In genomic region chr8:56706941-56707706, GRCm38 (mm10) we compare ENCODE assay signal across 8 mouse cellular contexts.
A peak's percentile ranks its signal among the peaks of the same experiment; 100 is the strongest.
DNase-seq lines count a peak whose midpoint lies in the region; ATAC-seq lines count a peak whose summit lies in the region.

No protein-coding gene starts in this region.

- H3K9ac ChIP-seq in hindbrain, embryonic 16.5 days (ENCODE audit: low read depth, low read length): peak overlapping the region; percentile 38; the same call in 1 of the 2 replicates
- H3K9ac ChIP-seq in midbrain, embryonic 15.5 days: no peak overlapping the region

- DNase-seq in cerebellum, postnatal 10 days: peak; percentile 42 to 47
- DNase-seq in cerebellum, adult 11-12 months: no peak
- peak; percentile 28 for DNase-seq in embryo, embryonic 9.5 days (ENCODE audit: extremely low spot score)
- no peak for DNase-seq in kidney, adult 18-20 months
- no peak for DNase-seq in testis, postnatal 10 days (ENCODE audit: low spot score)

- no peak overlapping the region for H3K4me3 ChIP-seq in hindbrain, embryonic 16.5 days (ENCODE audit: low read length)
- peak overlapping the region; percentile 7 for H3K4me3 ChIP-seq in midbrain, embryonic 15.5 days

- H3K9me3 ChIP-seq in hindbrain, embryonic 16.5 days (ENCODE audit: control insufficient read depth, low read length): no peaks in the 10 kb centered on the region
- H3K9me3 ChIP-seq in midbrain, embryonic 15.5 days: no peaks in the 10 kb centered on the region

- no peaks in the 10 kb centered on the region for H3K36me3 ChIP-seq in hindbrain, embryonic 16.5 days (ENCODE audit: control insufficient read depth, insufficient read depth, low read length)
- no peaks in the 10 kb centered on the region for H3K36me3 ChIP-seq in midbrain, embryonic 15.5 days (replicated peaks)

- peak overlapping the region; percentile 50 for H3K4me2 ChIP-seq in hindbrain, embryonic 16.5 days (ENCODE audit: low read length)
- peak overlapping the region; percentile 38 for H3K4me2 ChIP-seq in midbrain, embryonic 15.5 days

- 17% methylated on average over 14 of the region's 14 CpGs for WGBS in hindbrain, embryonic 16.5 days
- 6% methylated on average over 14 of the region's 14 CpGs for WGBS in midbrain, embryonic 15.5 days

- peaks cover 6% of the 10 kb centered on the region; the same call in 1 of the 2 replicates for H3K4me1 ChIP-seq in hindbrain, embryonic 16.5 days (ENCODE audit: control insufficient read depth, insufficient read depth, low read depth, low read length)
- peaks cover 12% of the 10 kb centered on the region for H3K4me1 ChIP-seq in midbrain, embryonic 15.5 days

- no peak overlapping the region for H3K27ac ChIP-seq in hindbrain, embryonic 16.5 days (ENCODE audit: low read depth, low read length)
- no peak overlapping the region for H3K27ac ChIP-seq in midbrain, embryonic 15.5 days

- ATAC-seq in hindbrain, embryonic 16.5 days: peak; percentile 79
- peak; percentile 92 for ATAC-seq in midbrain, embryonic 15.5 days (replicated peaks)
- ATAC-seq in megakaryocyte-erythroid progenitor cell, adult 5-6 weeks (replicated peaks; ENCODE audit: low FRiP score, low TSS enrichment, poor library complexity, severe bottlenecking): no peak

- no peaks in the 10 kb centered on the region for H3K27me3 ChIP-seq in hindbrain, embryonic 16.5 days (replicated peaks; ENCODE audit: control insufficient read depth, insufficient read depth, low read length)
- no peaks in the 10 kb centered on the region for H3K27me3 ChIP-seq in midbrain, embryonic 15.5 days (replicated peaks)

Comparison
In these comparisons a context has a peak if more than half of its experiments do, and no peak if none do; other contexts are left out.
1. DNase-seq: peak in cerebellum, postnatal 10 days (2 of 2) and embryo, embryonic 9.5 days (single experiment); none in cerebellum, adult 11-12 months (single experiment), kidney, adult 18-20 months (single experiment) and testis, postnatal 10 days (single experiment).